ENCODE assay signal across 30 mouse cellular contexts in the genomic region with DNA sequence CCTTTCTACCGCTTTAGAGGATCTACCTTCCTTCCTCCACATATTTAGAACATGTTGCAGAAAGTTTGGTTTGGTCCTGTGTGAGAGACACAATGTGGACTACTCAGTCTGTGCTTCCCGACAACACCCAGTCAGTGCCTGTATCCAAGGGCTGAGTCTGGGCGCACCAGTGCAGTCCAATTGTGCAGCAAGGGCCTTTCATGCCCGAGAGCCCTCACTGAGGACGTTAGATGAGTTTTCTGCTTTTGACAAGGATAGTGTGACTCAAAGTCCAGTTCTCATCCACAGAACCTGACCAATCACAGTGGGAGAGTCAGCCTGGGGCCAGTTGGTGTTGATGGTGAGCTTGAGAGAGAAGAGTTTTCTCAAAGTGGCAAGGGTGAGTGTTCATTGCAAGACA.
DNase-seq lines count a peak whose midpoint lies in the region; ATAC-seq and TF ChIP-seq lines count a peak whose summit lies in the region.
"Had no signal": no experiment of that assay in that cellular context is flagged by ENCODE, and none has a peak within 500 bp of the region (broad histone marks: within the 10 kb centered on the region; RNA-seq: fewer than 3 reads in every experiment).

No protein-coding gene starts in this region.

- H3K4me2 ChIP-seq in kidney, embryonic 15.5 days: no peak overlapping the region
- H3K4me2 ChIP-seq: forebrain, embryonic 13.5 days; heart, embryonic 13.5 days; limb, embryonic 15.5 days; liver, embryonic 13.5 days; midbrain, embryonic 13.5 days; stomach, embryonic 15.5 days had no signal

- TF ChIP-seq CTCF in kidney, adult 2 months (conservative IDR thresholded peaks at IDR 0.05; ENCODE audit: insufficient read depth, insufficient read length, low read depth, low read length): no peak
- no peak for TF ChIP-seq CTCF in cortical plate, adult 2 months (IDR thresholded peaks at IDR 0.05; ENCODE audit: extremely low read depth, insufficient read depth, low read length)

- H3K27ac ChIP-seq in kidney, adult 2 months (ENCODE audit: insufficient read depth, low read depth, low read length): peak overlapping the region; percentile 97
- no peak overlapping the region for H3K27ac ChIP-seq in kidney, embryonic 15.5 days
- peak overlapping the region; percentile 33; the same call in 1 of the 2 replicates for H3K27ac ChIP-seq in cortical plate, adult 2 months (ENCODE audit: insufficient read depth, low read length)
- H3K27ac ChIP-seq: forebrain, embryonic 13.5 days; heart, embryonic 13.5 days; hindbrain, embryonic 10.5 days; limb, embryonic 10.5 days; liver, embryonic 13.5 days; midbrain, embryonic 13.5 days; stomach, embryonic 15.5 days had no signal

- no peak overlapping the region for H3K9ac ChIP-seq in kidney, embryonic 15.5 days
- H3K9ac ChIP-seq: forebrain, embryonic 13.5 days; heart, embryonic 13.5 days; limb, embryonic 15.5 days; liver, embryonic 13.5 days; midbrain, embryonic 13.5 days; stomach, embryonic 15.5 days had no signal

- H3K4me3 ChIP-seq in kidney, adult 2 months (ENCODE audit: insufficient read depth, low read depth, low read length): peak overlapping the region; percentile 2; the same call in 1 of the 2 replicates
- H3K4me3 ChIP-seq in kidney, embryonic 15.5 days (replicated peaks): no peak overlapping the region
- H3K4me3 ChIP-seq in cortical plate, adult 2 months (ENCODE audit: insufficient read depth, low read length): no peak overlapping the region
- H3K4me3 ChIP-seq: forebrain, embryonic 13.5 days; heart, embryonic 13.5 days; hindbrain, embryonic 10.5 days; limb, embryonic 10.5 days; limb, embryonic 15.5 days; liver, embryonic 13.5 days; megakaryocyte, embryonic 14.5 days; midbrain, embryonic 13.5 days; stomach, embryonic 15.5 days had no signal

- H3K27me3 ChIP-seq in kidney, adult 2 months (replicated peaks; ENCODE audit: control insufficient read depth, insufficient read depth, low read length): no peaks in the 10 kb centered on the region
- no peaks in the 10 kb centered on the region for H3K27me3 ChIP-seq in kidney, embryonic 15.5 days
- H3K27me3 ChIP-seq: CH12.LX; forebrain, embryonic 13.5 days; heart, embryonic 13.5 days; limb, embryonic 15.5 days; liver, embryonic 13.5 days; midbrain, embryonic 13.5 days; stomach, embryonic 15.5 days had no signal

- peak; percentile 83 for DNase-seq in heart, adult 11 months
- DNase-seq in heart, postnatal 4 days: no peak
- peak; percentile 90 for DNase-seq in kidney, adult 2 months
- peak; percentile 64 to 85 for DNase-seq in kidney, postnatal 25 days
- no peak for DNase-seq in right cerebral cortex, postnatal 14 days
- DNase-seq in gastrocnemius, postnatal 36 days: no peak
- DNase-seq: adrenal gland, adult 8-10 months; cerebellum, adult 2 months; liver, embryonic 13.5 days; lung, adult 18-20 months; lung, postnatal 4 days; retina, postnatal 1 day; right cerebral cortex, postnatal 25 days; thymus, adult 18-20 months; thymus, postnatal 36 days had no signal

- peak; percentile 56 for TF ChIP-seq POLR2A in kidney, adult 2 months (IDR thresholded peaks at IDR 0.05; ENCODE audit: low read depth, low read length)
- TF ChIP-seq POLR2A in cortical plate, adult 2 months (IDR thresholded peaks at IDR 0.05; ENCODE audit: extremely low read depth, insufficient read depth, low read length): no peak

- H3K9me3 ChIP-seq in kidney, embryonic 15.5 days (replicated peaks): no peaks in the 10 kb centered on the region
- H3K9me3 ChIP-seq: forebrain, embryonic 13.5 days; heart, embryonic 13.5 days; hindbrain, embryonic 10.5 days; limb, embryonic 10.5 days; limb, embryonic 15.5 days; liver, embryonic 13.5 days; megakaryocyte, embryonic 14.5 days; midbrain, embryonic 13.5 days; stomach, embryonic 15.5 days had no signal

- H3K36me3 ChIP-seq in kidney, adult 2 months (ENCODE audit: control insufficient read depth, insufficient read depth, low read length): no peaks in the 10 kb centered on the region
- H3K36me3 ChIP-seq in kidney, embryonic 15.5 days: no peaks in the 10 kb centered on the region
- H3K36me3 ChIP-seq: heart, embryonic 13.5 days; hindbrain, embryonic 10.5 days; limb, embryonic 10.5 days; limb, embryonic 15.5 days; liver, embryonic 13.5 days; midbrain, embryonic 13.5 days; stomach, embryonic 15.5 days had no signal

- intact Hi-C loops in gastrocnemius, postnatal 36 days (cut with DNase I): loop anchor here (5.0 kb wide), 2 partner anchors 63 to 87 kb away; no protein-coding TSS in a partner anchor

- no peak for ATAC-seq in kidney, embryonic 15.5 days (replicated peaks; ENCODE audit: low FRiP score)
- ATAC-seq: activated CD4-positive, CD25-positive, alpha-beta regulatory T cell, adult 4 months; forebrain, embryonic 13.5 days; hindbrain, embryonic 16.5 days; intestine, postnatal 0 days; lung, postnatal 0 days; midbrain, embryonic 13.5 days had no signal

- 69% methylated on average over 5 of the region's 5 CpGs for WGBS in kidney, adult 2 months
- WGBS in kidney, embryonic 15.5 days: 88% methylated on average over 5 of the region's 5 CpGs

- H3K4me1 ChIP-seq in kidney, adult 2 months (ENCODE audit: control insufficient read depth, insufficient read depth, low read length): peaks cover 23% of the 10 kb centered on the region
- peaks cover 15% of the 10 kb centered on the region for H3K4me1 ChIP-seq in kidney, embryonic 15.5 days
- no peaks in the 10 kb centered on the region for H3K4me1 ChIP-seq in cortical plate, adult 2 months (ENCODE audit: control insufficient read depth, insufficient read depth, low read length)

Comparison
In these comparisons a context has a peak if more than half of its experiments do, and no peak if none do; other contexts are left out.
1. DNase-seq: peak in heart, adult 11 months (single experiment), kidney, adult 2 months (single experiment) and kidney, postnatal 25 days (2 of 2); none in heart, postnatal 4 days (single experiment), right cerebral cortex, postnatal 14 days (single experiment) and gastrocnemius, postnatal 36 days (0 of 2).